Mouse (Mus musculus): ENCODE measurements around the gene Baz2b. TPM values are rescaled to one million over a fixed set of nuclear protein-coding genes. Genes with fewer than 3 reads are reported as not detected.
A peak's percentile ranks its signal among the peaks of the same experiment; 100 is the strongest.
"Not testable (repeated sequence)": the region's sequence is repeated elsewhere in the genome, so short reads cannot be mapped to it uniquely, and the experiment has no call there.

Gene Baz2b
- total RNA-seq, 2 experiments from 2014 or later, result 55.6 to 60.3 TPM

DNA sequence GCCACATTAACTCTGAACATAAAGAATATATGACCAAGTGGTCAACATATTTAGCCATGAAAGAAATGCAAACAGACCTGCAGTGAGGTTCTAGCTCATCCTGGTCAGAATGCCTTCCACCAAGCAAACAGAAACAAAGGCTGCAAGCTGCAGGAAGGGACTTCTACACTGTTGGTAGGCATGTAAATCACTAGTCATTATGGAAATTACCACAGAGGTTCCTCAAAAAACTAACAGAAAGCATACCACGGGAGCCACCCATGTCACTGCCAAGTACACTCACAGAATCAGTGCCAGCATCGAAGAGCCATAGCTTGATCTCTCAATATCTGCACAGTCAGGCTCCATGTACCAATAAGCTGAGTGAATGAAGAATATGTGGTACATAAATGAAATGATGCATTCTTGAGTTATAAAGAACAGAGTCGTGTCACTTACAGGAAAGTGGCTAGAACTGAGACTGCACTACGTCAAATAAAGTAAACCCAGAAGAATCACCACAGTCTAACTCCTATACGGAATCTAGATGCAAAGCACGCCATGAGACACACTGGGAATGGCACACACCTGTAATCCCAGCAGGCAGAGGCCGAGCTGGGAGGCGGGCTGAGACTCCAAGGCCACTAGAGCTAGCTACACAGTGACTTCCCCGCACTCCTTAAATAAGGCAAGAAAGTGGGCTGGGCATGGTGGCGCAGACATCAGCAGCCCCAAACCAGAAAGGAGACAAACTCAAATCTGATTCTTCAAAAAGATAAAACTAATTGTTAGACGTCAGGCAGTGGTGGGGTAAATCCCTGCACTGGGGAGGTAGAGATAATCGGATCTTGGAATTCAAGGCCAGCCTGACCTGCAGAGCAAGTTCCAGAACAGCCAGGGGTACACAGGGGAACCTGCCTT, 95.7 kb downstream of the Baz2b start:
- DNase-seq, result no peak
- intact Hi-C loops (cut with DNase I), result no loop called here

DNA sequence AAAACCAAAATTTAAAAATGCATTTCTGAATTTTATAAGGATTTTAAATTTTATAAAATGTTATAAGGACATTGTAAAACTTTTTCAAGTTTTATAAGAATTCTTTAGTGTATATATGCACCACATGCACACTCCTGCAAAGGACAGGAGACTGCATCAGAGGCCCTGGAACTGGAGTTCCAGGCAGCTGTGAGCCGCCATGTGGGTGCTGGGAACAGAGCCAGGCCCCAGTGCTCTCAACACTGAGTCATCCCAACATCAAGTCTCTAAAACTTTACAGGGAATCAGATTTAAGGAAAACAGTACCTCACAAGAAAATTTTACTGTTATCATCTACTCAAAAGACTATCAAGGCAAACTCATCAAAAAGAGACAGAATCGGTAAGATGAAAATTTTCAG, 97.5 kb downstream of the Baz2b start:
- no peak for DNase-seq

DNA sequence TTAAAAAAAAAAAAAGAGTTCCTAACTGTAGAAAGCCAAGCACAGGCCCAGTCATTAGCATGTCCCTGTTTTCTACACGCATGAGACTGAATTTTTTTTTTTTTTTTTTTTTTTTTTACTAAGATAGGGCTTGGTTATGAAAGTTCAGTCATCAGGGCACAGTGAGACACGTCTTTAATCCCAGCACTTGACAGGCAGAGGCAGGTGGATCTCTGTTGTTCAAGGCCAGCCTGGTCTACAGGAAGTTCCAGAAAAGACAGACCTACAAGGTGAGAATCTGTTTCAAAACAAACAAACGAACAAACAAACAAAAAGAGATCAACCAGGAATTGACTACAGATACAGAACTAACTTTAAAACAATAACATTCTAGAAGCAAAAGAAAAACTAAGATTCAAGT, 100.6 kb downstream of the Baz2b start:
- intact Hi-C loops (cut with DNase I), result no loop called here
- no peak for DNase-seq

More for the DNA sequence above, 97.5 kb downstream of the Baz2b start:
- intact Hi-C loops (cut with DNase I), result no loop called here

DNA sequence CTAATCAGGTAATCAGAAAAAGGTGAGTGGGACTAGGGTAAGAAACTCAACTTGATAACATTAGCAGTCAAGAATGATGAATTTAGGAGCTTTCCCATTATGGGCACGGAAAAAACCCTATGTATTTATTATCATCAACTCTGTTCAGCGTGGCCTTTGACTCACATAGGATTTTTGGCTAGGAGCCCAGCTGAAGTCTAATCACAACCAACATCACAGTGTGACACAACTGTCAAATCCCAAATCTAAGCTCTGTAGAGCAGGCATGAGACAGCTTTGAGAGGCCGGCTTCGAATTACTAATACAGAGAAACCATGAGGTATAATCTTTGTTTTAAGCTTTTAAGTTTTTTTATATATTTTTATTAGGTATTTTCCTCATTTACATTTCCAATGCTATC, 113.0 kb downstream of the Baz2b start:
- intact Hi-C loops (cut with DNase I), result no loop called here
- DNase-seq, result no peak

DNA sequence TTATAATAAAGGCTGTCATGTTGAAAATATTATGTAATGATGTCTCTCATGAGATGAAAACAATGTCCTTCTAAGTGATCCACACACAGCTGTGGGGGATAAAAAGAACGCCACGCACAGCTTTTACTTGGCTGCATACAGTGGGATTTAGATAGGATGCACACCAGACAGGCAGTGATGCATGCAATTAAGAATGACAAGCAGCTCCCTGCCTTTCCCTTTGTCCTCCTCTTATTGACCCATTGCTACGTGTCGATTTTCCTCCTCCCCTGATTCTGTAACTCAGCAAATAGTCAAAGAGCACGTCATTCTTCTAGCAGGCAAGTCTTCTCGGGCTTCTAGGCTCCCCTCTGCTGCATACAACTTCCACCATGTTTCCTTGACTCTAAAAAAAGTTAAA, 119.4 kb downstream of the Baz2b start:
- intact Hi-C loops (cut with DNase I), result no loop called here
- DNase-seq, result no peak

DNA sequence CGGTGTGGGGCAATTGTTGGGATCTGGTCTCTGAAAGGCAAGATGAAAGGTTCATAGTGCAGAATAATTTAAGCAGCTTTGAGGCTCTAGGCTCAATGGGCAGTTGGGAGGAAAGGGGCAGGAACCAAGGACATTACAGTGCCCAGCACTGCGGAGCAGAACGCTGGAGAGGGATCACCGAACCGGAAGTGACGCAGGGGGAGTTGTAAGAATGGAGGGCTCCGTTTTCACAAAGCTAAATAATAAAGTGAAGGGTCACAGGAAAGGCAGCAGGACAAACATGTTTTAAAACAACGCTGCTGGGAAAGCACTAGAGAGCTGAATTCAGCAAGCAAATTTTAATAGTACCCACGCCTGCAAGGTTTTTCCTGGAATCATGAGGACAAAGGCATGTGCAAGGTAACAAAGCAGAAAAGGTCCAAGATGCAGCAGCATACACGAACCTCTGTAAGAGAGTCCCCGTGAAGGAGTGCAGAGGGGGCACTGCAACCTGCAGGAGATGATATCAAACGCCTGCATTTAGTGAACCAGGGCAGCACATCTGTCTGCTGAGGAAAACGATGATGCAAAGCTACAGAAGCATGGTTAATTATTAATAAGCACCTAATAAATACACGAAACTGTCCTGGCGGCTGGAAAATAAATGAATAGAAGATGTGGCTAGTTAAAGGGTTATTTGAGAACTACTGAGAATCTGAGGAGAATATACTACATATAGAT, 120.0 kb downstream of the Baz2b start:
- intact Hi-C loops (cut with DNase I), result no loop called here
- DNase-seq, result no peak

DNA sequence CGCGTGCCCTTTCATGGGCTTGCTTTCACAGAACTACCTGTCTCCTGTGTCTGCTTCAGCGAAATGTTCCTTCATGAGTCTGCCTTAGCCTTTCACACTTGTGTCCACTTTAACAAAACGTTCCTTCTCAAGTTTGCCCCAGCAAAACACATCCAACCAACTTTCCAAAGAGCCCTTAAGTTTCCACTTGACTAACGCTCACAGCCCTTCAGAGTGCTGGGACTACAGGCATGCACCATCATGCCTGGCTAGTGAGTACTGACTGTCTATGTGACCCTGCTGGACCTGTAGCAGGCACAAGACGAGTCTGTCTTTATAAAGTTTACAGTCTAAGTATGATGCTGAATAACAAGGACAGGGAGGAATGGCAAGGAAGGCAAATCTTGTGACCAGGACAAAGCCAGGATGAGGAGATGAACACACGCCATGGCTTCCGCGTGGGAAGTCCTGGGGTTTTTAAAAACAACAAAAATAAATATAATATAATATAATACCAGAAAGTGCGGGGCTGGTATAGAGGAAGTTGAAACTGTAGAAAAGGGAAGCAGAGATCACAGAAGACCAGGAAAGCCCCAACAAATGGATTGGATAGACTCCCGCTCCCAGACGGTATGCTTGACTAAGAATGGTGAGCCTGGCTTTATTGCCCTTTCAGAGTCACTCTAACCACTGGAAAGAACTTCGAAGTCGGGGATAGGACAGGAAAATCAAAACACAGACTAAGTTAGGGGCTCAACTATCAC, 120.7 kb downstream of the Baz2b start:
- intact Hi-C loops (cut with DNase I), result no loop called here
- DNase-seq, result no peak

DNA sequence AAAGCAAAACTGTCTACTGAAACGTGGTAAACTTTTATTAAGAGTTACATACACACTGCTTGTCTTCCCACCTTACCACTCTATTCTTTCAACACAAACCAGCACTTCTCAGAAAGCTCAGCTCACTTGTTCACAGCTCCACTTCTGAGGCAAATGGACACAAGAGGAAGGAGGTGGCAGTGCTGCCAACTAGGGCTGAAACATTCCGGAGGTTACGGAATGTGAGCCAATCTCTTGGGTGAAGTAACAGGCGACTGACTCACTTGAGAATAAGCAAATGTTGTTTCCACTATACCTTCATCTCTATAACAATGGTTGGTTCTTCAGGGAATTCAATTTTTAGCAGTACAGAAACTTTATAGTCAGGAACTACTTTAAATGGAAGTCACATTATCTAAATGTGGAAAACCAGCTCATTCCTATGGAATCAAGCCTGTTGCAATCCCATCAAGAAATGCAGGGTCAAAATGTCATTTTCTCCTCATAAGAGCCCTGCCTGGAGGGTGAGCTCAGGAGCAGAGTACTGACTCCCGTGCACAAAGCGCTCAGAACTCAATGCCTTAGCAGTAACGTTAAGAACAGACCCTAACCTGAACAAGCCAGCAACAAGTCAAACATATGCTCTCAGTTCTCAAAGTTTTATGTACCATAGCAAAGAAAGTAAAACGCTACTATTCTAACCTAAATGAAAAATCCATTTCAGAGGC, 123.3 kb downstream of the Baz2b start:
- peak; percentile 45 to 49 for DNase-seq
- intact Hi-C loops (cut with DNase I), result no loop called here

DNA sequence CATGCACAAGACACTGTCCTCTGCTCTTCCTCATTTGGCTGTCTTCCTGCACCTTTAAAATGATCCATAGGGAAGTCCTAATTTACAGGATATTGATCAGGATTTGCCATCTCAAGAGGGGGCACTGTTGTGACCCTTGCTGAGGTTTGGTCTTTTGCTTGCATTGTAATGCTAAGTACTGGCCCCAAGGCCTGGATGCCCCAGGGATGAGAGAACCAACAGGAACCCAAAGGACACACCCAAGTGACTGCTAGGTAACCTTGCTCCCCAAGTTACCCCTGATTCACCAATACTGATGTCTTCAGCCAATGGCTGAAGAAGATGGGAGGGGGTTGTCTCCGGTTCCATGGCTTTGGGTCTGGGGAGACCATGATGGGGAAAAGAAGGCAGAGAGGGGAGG, 124.8 kb downstream of the Baz2b start:
- no peak for DNase-seq
- intact Hi-C loops (cut with DNase I), result no loop called here

DNA sequence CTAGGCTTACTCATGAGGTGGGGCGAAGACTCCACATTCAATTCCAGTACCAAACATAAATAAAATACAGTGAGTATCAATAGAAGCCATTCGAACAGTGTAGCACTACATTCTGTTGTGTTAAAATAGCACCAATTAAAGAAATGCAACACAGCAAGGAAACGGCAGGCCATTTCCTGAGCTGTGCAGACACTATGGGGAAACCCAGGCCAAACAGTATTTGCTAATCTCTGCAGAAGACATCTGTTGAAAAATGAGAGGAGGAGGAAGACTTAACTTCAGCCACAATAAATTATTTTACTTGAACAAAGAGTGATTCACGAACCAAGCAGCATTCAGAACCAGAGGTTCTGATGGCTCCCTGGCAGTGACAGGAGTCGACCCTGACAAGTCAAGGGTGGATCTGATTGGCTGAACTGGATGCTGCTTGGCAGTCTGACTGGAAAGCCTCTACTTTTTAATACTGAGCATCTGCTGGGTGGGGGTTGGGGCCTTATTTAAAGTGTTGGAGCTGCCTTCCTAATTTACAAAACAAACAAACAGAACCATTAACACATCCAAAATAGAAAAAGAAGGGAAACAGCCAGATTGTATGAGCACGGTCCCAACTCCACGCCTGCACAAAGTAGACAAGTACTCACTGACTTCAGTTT, 126.5 kb downstream of the Baz2b start:
- peak; percentile 64 to 68 for DNase-seq
- intact Hi-C loops (cut with DNase I), result loop anchor here (2.0 kb wide), 1 partner anchor 38 kb away; no protein-coding TSS in a partner anchor

DNA sequence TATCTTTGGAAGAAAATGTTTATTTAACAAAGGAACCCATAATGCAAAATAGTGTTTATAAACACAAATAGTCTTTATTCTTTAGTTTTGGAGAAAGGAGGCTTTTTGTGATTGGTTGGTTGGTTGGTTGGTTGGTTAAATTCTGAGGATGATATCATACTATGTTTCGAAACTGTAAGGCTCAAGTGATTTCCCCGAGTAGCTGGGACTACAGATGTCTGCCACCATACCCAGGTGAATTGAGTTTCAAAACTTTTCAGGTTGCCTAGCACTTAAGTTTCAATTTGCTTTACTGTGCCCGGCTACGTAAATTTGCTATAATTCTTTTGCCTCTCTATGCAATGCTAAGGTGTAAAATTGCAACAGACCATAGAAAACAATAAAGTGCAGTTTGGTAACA, 127.4 kb downstream of the Baz2b start:
- no peak for DNase-seq
- intact Hi-C loops (cut with DNase I), result loop anchor here (2.0 kb wide), 1 partner anchor 39 kb away; no protein-coding TSS in a partner anchor

DNA sequence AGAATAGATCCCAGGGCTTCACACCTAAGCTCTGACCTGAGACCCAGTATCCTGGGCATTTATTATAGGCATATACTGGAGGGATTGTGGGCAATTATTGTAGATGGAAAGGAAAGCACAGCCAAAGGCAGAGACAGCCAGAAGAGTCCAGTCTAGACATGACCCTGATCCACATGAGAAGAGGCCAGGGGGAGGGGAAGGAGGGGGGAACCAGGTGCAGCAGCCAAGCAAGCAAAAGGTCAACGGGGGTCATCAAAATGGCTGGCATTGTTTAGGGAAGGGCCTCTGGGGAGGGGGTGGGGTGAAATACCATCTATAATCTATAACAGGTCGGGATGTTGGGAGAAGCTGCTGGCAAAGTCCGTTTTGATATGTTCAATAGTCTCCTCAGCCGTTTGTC, 128.8 kb downstream of the Baz2b start:
- intact Hi-C loops (cut with DNase I), result no loop called here
- DNase-seq, result peak in 1 of 2 experiments; percentile 17

DNA sequence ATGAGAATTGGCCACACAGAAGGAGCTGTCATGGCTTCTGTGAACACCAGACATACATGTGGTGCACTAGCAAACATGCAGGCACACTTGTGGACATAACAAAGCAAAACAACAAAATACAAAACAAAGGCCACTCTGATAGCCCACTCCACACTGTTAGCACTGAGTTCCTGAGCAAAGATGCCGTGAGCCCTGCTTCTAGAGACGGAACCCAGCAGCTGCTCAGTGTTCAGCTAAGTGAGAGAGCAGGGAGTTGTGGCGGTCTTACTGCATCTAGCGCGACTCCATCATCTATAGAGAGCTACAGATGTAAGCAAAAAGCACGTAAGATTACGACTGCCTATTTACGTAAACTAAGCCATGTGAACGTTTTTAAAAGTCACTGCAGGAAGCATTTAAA, 132.0 kb downstream of the Baz2b start:
- intact Hi-C loops (cut with DNase I), result no loop called here
- no peak for DNase-seq

DNA sequence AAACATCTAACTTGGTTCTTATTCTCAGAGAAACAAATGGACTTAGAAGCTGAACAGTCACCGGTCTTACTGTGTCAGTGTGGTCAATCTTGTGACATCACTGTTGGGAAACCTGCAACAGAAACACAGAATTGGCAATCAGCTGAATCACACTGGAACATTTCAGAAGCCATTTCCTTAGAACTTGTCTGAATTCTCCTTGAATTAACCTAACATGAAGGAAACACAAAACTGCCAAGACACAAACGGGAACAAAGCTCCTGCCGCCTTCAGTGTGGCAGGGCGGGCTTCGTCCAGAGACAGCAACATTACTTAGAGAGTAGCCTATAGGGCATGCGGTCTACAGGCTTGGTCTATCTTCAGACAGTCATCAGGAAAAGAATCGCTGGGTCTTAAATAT, 132.8 kb downstream of the Baz2b start:
- intact Hi-C loops (cut with DNase I), result no loop called here
- DNase-seq, result no peak

DNA sequence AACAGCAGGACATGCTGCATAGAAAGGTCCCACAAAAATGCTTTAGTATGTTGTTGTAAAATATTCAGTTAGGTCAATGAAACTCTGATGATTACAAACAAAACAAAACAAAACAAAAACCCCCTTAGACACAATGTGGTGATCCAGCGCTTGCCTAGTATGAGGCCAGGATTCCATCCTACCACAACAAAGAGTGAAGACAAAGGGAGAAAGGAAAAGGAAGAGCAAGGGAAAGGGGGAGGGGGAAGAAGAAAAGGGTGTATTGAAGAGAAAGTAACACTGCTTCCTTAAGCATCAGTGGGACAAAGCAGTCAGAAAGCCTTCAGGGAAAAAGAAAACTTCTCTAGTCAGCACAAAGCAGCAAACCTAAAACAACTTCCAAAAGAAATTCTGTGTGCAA, 133.6 kb downstream of the Baz2b start:
- DNase-seq, result no peak
- intact Hi-C loops (cut with DNase I), result no loop called here

DNA sequence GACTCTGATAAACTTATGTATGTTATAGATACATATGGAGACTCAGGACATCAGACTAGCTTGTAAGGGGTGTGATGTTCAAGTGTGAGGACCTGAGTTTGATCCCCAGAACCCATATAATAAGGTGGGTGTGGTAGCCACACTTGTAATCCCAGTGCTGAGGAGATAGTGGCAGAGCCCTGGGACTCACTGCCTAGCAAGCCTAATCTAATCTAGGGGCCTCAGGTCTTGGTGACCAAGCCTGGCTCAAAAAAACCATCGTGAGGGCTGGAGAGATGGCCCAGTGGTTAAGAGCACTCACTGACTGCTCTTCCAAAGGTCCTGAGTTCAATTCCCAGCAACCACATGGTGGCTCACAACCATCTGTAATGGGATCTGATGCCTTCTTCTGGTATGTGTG, 135.8 kb downstream of the Baz2b start:
- DNase-seq; intact Hi-C loops (cut with DNase I): not testable (repeated sequence)

DNA sequence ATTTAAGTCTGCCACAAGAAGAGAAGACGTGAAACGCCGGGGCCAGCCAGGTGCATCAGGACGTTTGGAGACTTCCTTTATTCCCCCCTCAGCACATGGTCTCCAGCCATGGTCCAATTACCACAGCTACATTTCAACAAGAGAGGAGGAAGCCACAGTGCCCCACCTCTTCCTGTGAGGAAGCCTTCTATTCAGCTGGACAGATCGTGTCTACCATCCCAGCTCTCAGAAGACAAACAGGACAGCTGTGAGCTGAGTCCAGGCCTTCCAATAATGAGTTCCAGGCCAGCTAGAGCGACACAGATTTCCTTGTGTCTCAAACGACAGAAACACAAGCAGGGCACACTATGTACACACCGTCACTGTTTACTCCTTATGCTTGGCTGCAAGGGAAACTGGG, 137.8 kb downstream of the Baz2b start:
- DNase-seq, result peak; percentile 37 to 41
- intact Hi-C loops (cut with DNase I), result no loop called here

DNA sequence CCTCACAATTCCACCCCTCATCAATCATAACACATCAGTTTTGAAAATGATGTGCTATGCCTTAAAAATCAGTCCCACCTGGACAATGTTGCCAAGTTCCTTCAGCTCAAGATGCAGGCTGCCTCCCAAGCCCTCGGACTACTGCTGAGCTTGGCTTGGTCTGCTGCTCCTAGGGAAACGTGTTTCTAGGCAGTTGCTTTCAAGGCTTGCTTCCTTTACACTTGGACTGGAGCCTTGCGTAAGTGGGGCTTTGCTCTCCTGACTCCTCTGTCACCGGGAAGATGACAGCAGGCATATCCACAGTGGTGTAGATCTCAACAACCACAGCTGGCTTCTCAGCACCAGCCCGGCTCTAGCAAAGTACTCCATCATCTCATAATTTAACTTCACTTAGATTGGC, 138.7 kb downstream of the Baz2b start:
- no peak for DNase-seq
- intact Hi-C loops (cut with DNase I), result no loop called here

DNA sequence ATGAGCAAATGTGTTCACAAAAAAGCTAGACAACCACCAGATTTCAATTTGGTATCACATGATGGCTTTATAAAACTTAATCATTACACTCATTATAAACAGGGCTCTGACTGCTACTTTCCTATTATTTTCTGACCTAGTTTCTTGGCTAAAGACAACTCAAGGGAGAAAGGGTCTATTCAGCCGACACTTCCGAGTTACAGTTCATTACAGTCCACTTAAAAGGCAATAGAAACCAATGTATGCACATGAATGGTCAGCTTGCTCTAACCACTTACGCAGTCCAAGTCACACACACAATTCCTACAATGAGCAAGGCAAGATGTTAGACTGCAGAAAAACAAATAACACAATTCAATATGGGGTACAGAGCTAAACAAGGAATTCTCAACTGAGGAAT, 141.2 kb downstream of the Baz2b start:
- no peak for DNase-seq
- intact Hi-C loops (cut with DNase I), result no loop called here

DNA sequence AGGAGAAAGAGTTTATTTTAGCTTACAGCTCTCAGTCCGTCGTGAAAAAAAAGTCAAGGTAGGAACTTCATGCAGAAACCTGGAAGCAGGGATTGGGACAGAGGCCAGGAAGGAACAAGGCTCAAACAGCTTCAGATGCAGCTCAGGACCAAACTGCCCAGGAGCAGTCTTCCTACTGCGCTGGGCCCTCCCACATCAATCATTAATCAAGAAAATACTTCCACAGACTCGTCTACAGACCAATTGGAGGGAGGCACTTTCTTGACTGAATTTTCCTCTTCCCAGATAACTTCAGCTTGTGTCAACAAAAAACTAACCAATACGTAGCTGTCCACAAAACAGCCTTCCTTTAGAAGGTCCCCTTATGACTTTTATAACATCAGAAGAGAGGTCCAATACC, 144.2 kb downstream of the Baz2b start:
- intact Hi-C loops (cut with DNase I), result no loop called here

More for the DNA sequence above, 144.2 kb downstream of the Baz2b start:
- no peak for DNase-seq
